Mouse (Mus musculus) activated CD4-positive, CD25-positive, alpha-beta regulatory T cell, adult 4 months (primary cell): ENCODE measurements around the gene Fcgr1. TPM values are rescaled to one million over a fixed set of nuclear protein-coding genes. Genes with fewer than 3 reads are reported as not detected.

ENCODE experiments used
- ATAC-seq: one replicate; pipeline ENCODE4 v1.8.0; 2017
- polyA plus RNA-seq, 2 experiments: library from polyadenylated mRNA; unstranded; fragments of 100-300 nt; shearing (Covaris generic); gene quantifications; one replicate each; pipeline ENCODE4 v1.2.1; 2017

Fcgr1 gene
- polyA plus RNA-seq, 2 experiments from 2014 or later = not detected

- peak; percentile 86 for ATAC-seq
These were observed 24.0 kb downstream of the Fcgr1 start, which contains the start of gene Hist2h2bb for GRCm38 (mm10) chr3:96269511-96270474. Hist2h2bb (plus strand) TSS chr3:96269752.

- peak; percentile 11 for ATAC-seq
These were observed 24.9 kb downstream of the Fcgr1 start for GRCm38 (mm10) chr3:96268776-96269378.

GRCm38 (mm10) chr3:96268051-96268775 lies 25.6 kb downstream of the Fcgr1 start, which contains the start of gene Hist2h3b:
Hist2h3b (plus strand) TSS chr3:96268654.
- peak; percentile 33 for ATAC-seq

- no peak for ATAC-seq
These were observed 26.2 kb downstream of the Fcgr1 start for GRCm38 (mm10) chr3:96267541-96267940.

- ATAC-seq = no peak
These were observed 27.5 kb downstream of the Fcgr1 start for GRCm38 (mm10) chr3:96266132-96266710.

GRCm38 (mm10) chr3:96264404-96264949 lies 29.3 kb downstream of the Fcgr1 start:
- ATAC-seq = no peak

GRCm38 (mm10) chr3:96263558-96264403 lies 30.0 kb downstream of the Fcgr1 start:
- peak; percentile 25 for ATAC-seq

- ATAC-seq = peak; percentile 83
These were observed 30.7 kb downstream of the Fcgr1 start, which contains the start of gene Hist2h4 for GRCm38 (mm10) chr3:96262979-96263550. Hist2h4 (minus strand) TSS chr3:96263311.

- peak; percentile 57 for ATAC-seq
These were observed 31.4 kb downstream of the Fcgr1 start for GRCm38 (mm10) chr3:96262216-96262875.

GRCm38 (mm10) chr3:96261623-96262022 lies 32.1 kb downstream of the Fcgr1 start:
- no peak for ATAC-seq

- no peak for ATAC-seq
These were observed 33.5 kb downstream of the Fcgr1 start for GRCm38 (mm10) chr3:96260220-96260619.

GRCm38 (mm10) chr3:96257190-96257589 lies 36.6 kb downstream of the Fcgr1 start:
- no peak for ATAC-seq

- no peak for ATAC-seq
These were observed 37.7 kb downstream of the Fcgr1 start for GRCm38 (mm10) chr3:96255926-96256593.

GRCm38 (mm10) chr3:96254683-96255355 lies 39.0 kb downstream of the Fcgr1 start:
- no peak for ATAC-seq

- no peak for ATAC-seq
These were observed 42.0 kb downstream of the Fcgr1 start for GRCm38 (mm10) chr3:96251787-96252186.

- ATAC-seq = no peak
These were observed 42.9 kb downstream of the Fcgr1 start for GRCm38 (mm10) chr3:96250890-96251289.

GRCm38 (mm10) chr3:96249034-96249345 lies 44.8 kb downstream of the Fcgr1 start:
- no peak for ATAC-seq

- no peak for ATAC-seq
These were observed 45.4 kb downstream of the Fcgr1 start for GRCm38 (mm10) chr3:96248141-96249033.
